Mouse (Mus musculus) olfactory bulb, adult 2 months (tissue): ENCODE data around the gene Cap2.

Experiments
- CTCF ChIP-seq: fragments of 200-500 bp; IDR thresholded peaks from 2 replicates; pipeline ENCODE4 v1.5.1; 2012; ENCODE audit warnings: low read depth, mild to moderate bottlenecking, low read length, moderate library complexity; ENCODE audit not compliant: insufficient read depth
- POLR2A ChIP-seq: fragments of 200-500 bp; IDR thresholded peaks from 2 replicates; pipeline ENCODE4 v1.6.1; 2012; ENCODE audit warnings: mild to moderate bottlenecking, low read depth, low read length, moderate library complexity; ENCODE audit not compliant: insufficient read depth

DNA sequence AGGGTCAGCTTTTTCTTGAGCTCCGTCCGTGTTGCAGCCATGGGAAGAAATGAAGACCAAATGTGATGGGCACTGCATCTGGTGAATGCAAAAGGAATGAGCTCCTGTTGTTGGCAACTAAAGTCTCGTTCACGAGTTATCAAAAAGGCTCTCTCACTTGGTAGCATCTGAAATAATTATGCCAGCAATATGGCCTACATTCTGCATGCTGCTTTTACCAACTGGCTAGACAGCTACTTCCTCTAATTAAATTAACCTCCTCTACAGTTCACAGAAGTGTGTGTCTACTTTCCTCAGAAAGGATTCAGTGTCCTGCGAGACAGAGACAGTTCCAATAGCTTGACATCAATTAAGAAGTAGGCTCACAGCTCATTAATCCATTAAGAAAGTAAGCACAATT lies 152.9 kb downstream of the Cap2 start:
- no peak for TF ChIP-seq POLR2A
- no peak for TF ChIP-seq CTCF
